Mouse (Mus musculus) adrenal gland, postnatal 10 days (tissue): ENCODE results near the gene Rps8. TPM values are rescaled to one million over a fixed set of nuclear protein-coding genes. Genes with fewer than 3 reads are reported as not detected.
A peak's percentile ranks its signal among the peaks of the same experiment; 100 is the strongest.
"Not testable (repeated sequence)": the region's sequence is repeated elsewhere in the genome, so short reads cannot be mapped to it uniquely, and the experiment has no call there.

ENCODE experiments used
- DNase-seq: peaks from one replicate; pipeline ENCODE4 v3.0.0; 2021; ENCODE audit warnings: mixed read lengths
- long read RNA-seq, 2 experiments: library from polyadenylated mRNA; stranded (forward); transcript quantifications; one replicate each; pipeline ENCODE4 v2.0.0; 2021
- total RNA-seq, 2 experiments: library from RNA; stranded (reverse); gene quantifications; 2 replicates each; pipeline ENCODE4 v1.2.3; 2021

Gene Rps8
- 1,000 to 10,000 TPM; 1,173 to 1,206 TPM for total RNA-seq
- long read RNA-seq, experiment 1, transcript Rps8-201 (6 exons, 860 nt): major isoform, 332 of 409 reads
- long read RNA-seq, experiment 1, transcript Rps8-203 (2 exons, 353 nt): minor isoform, 11 of 409 reads
- long read RNA-seq, experiment 1, partial matches to known transcripts: 60 of 409 reads
- long read RNA-seq, experiment 1, other reads (novel, unspliced or antisense): 6 of 409 reads
- long read RNA-seq, experiment 2, transcript Rps8-203 (2 exons, 353 nt): minor isoform, 5 of 214 reads
- long read RNA-seq, experiment 2, transcript Rps8-201 (6 exons, 860 nt): major isoform, 193 of 214 reads
- long read RNA-seq, experiment 2, partial matches to known transcripts: 13 of 214 reads
- long read RNA-seq, experiment 2, other reads (novel, unspliced or antisense): 3 of 214 reads

DNA sequence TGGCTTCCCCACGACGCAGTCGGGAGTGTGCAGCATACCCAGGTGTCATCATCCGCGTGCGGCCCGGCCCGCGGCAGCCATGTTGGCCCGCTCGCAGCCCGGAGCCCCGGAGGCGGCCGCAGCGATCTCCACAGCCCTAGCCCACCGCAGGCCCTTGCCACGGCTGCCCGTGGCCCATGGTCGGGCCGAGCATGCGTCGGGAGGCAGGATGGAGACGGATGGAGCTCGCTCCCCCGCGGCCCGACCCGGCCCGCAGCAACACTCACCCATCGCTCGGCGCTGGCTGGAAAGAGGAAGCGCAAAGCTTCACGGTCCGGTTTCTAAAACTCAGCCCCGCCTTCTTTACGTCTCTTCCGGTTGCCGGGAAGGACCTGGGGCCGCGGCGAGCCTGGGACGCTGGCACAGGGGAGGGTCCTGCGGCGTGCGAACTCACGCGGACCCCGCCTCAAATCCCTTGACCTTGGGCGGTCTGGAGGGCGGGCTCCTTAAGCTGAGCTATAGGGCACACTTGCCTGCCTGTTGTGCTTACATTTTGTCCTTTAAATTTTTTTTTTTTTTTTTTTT, at the start of gene Rps8:
Rps8 (minus strand) TSS at position 452 of the 564 bp plus-strand sequence.
- DNase-seq: peak; percentile 91

DNA sequence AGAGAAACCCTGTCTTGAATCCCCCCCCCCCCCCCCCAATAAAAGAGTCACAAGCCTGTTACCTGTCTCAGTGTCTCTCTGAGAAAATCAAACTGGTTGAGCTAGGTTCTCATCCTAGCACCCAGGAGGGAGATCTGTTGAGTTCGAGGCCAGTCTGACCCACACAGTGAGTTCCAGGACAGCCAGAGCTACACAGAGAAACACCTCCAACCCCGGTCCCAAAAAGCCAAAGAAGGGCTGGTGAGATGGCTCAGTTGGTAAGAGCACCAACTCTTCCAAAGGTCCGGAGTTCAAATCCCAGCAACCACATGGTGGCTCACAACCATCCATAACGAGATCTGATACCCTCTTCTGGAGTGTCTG, 46.9 kb upstream of the Rps8 start:
- no peak for DNase-seq

DNA sequence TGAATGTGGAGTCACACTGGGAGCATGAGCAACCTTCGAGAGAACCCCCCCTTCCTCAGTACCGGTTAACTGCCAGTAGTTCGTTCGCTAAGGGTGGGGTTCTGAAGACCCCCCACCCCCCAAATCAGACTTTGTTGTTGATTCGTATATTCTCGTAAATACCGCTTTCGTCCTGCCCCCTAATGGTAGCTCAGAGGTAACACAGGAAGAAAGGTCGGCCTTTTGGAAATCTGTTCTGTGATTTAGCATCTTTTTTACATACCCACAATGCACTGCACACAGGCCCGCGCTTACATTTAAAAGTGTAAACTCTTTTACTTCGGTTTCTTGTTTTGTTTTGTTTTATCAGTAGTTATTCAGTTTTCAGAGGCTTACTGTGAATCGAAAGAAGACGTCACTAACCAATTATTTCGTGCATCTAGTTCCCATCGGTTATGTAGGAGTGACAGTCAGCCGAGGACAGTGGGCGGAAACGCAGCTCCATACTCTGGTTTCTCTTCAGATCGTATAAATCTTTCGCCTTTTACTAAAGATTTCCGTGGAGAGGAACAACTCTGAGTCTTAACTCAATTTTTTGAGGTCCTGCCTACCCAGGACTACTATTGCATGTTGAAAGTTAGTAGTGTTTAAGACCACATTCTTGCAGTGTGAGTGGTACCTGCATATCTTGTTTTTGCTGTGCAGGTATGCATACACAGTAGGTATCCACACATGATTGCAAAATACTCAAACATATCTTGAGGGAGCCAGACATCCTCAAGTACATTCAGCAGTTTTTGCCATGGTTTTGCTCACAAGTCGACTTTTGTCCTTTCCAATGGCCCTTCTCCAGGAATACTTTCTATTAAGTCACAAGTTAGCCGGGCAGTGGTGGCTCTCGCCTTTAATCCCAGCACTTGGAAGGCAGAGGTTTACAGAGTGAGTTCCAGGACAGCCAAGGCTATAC, 46.3 kb upstream of the Rps8 start:
- DNase-seq: peak; percentile 65

DNA sequence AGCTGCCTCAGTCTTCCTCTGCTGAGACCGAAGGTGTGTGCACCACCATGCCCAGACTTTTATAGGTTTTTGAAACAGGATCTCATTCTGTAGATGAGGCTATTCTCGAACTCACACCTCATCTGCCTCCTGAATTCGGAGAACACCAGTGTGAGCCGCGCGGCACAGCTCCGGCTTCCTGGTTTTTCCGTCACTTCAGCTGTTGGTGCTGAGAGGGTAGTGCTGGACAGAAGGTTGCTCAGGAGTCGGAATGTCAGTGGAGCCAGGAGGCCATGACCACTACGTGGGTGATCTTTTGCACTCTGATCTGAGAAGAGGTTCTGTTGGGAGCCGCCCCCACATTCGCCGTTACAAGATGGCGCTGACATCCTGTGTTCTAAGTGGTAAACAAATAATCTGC, 35.8 kb upstream of the Rps8 start:
- DNase-seq: no peak

DNA sequence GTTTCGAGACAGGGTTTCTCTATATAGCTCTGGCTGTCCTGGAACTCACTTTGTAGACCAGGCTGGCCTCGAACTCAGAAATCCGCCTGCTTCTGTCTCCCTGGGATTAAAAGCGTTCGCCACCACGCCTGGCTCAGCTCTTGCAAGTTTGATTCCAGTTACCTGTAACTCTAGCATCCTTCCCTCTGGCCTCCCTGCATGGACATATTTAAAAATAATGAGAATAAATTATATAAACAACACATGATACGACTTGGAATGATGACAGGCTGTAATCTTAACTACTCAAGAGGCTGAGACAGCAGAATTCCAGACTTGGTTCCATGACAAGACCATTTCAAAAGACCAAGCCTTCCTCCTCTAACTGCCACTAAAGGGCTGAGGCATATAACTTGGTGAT, 34.6 kb upstream of the Rps8 start:
- no peak for DNase-seq

DNA sequence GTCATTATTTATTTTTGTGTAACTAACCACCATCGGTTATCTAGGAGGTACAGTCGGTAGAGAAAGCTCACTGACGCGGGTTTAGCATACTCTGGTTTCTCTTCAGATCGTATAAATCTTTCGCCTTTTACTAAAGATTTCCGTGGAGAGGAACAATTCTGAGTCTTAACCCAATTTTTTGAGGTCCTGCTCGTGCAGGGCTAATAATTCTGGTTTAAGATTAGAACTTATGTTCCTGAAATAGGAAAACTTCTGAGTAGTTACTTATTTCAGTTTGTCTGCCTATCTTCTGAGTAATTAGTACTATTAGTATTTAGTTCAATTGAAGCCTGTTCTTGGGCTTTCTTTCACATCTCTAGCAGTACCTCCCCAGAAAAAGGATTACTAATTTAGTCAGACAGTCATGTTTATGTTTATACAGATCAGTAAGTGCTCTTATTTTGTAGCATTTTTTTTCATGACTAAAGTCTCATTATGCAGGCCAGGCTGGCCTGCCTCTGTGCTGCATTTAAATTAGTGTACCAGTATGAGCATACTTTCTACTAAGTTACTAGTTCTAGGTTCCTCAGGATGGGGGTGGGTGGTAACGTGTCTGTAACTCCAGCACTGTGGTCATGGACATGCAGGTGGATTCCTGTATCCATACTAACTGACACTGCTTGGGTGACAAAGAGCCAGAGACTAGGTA, 34.0 kb upstream of the Rps8 start:
- peak; percentile 38 for DNase-seq

DNA sequence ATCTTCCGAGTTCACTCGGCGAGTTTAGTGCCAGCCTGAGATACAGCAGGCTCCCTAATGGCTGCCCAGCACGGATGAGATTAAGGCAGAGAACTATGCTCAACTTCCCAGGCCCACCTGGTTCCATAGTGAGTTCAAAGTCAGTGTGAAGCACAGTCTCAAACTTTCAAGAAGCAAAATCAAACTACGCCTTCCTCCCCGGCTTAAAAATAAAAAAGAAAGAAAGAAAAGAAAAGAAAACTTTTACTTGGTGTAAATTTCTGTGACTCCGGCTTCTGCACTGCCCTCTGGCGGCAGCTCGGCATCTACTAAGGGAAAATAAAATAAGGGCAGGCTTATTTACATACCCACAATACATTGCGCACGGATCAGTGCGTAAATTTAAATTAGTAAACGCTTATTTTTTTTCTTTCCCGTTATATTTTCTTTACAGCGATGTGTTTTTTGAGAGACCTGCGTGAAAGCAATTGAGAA, 33.4 kb upstream of the Rps8 start:
- DNase-seq: peak; percentile 87

DNA sequence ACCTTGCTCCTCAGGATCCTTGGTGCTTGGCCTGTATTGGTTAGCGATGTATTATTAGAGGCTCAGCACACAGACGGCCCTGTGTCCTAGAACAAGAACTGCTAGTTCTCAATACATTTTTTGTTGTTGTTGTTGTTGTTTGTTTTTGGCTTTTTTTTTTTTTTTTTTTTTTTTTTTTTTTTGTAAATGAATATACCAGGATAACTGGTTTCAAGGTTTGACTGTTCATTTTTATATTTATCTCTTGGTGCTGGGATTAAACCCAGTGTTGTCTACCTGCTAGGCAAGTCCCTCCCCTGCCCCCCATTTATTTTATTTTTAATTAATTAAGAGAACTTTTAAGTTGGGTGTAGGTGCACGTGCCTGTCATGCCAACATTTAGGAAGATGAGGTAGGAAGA, 32.9 kb upstream of the Rps8 start:
- DNase-seq: no peak

DNA sequence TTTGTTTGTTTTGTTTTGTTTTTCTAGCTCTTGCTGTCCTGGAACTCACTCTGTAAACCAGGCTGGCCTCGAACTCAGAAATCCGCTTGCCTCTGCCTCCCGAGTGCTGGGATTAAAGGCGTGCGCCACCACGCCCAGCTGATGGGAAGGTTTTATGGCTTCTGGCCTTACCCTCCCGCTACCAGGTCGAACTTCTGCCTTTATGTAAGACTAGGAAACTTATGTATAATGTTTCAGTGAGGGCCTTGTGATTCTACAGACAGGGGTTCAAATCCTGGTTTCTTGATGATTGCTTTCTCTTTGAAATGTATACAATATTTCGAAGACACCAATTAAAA, 26.7 kb upstream of the Rps8 start:
- DNase-seq: not testable (repeated sequence)

DNA sequence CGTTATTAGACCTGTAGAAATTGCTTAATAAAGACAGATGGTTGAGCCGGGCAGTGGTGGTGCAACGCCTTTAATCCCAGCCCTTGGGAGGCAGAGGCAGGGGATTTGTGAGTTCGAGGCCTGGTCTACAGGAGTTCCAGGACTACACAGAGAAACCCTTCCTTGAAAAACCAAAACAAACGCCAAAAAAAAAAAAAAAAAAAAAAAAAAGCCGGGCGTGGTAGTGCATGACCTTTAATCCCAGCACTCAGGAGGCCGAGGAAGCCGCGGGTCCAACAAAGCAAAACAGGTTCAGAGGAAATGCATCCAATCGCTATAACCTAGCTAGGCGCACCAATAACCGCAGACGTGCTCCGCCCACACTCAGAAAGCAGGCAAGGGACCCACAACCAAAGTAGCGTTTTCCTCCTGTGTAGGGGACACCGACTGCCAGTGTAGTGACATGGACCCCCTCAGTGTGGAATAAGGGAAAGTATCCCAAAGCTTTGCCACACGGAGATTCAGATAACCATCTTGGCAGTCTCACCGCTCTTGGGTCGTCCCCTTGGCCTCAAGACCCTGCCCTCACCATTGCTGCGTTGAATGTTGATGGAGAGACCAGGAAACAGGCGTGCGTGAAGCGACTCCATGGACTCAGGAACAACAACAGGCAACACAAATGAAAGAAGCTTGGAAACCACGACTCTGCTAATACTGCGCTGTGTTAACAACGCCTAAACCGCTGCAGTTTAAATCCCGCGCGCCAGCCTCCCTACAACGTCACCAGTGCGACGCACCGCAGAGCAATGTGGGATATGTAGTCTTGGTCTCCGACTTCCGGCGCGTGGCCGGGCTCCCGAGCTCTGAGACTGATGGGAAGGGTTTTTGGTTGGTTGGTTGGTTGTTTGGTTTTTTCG, 26.1 kb upstream of the Rps8 start, which contains the start of gene Kif2c:
Kif2c (minus strand) TSS at position 777 of the 896 bp plus-strand sequence.
- DNase-seq: peak; percentile 95

DNA sequence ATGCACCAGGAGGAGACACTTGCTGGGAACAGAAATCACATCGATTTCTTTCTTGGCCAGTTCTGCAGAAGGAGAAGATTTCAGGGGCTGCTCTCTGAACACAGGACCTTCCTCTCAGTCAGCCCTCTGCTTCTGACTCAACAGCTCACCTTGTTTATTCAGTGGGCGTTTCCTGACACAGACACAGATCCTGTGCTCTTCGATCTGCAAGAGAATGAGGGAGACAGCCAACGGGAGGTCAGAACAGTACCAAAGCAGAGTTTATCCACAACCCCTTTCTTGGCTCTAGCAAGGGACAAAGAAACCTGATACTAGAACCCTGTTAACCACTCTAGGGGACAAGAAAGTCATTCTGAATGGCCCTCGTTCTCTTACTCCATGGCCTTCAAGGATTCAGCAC, 13.9 kb upstream of the Rps8 start:
- no peak for DNase-seq

DNA sequence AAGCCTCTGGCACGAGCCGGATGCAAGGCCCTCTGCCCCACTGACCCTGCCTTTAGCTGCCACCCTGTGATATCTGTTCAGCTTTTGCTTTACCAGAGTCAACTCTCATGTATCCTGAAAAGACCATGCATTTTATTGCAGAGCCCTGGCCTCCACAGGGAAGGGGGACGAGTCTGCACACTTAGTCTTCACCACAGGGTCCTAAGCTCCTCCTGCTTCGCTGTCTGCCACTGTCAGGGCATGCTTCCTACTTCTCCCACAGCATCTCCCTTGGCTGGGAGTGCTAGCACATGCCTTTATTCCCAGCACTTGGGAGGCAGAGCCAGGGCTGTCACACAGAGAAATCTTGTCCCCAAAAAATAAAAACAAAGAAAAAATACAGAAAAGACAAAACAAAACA, 5.1 kb upstream of the Rps8 start:
- no peak for DNase-seq

DNA sequence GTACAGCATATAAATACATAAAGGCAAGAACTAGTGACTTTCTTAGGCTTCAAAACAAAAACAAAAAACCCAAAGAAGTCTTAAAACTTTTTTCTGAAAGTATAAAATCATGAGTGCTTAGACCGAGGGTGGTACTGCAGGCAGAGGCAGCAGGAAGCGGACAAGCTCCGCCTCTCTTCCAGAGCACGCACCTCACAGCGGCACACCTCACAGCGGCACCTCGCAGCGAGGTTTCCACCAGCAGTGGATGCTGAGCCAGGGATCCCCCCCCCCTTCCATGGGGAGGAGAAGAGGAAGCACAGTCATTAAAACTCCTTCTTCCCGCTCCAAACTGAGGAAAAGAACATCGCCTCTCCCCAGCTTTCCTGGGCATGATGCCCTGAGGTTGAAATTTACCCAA, 3.6 kb upstream of the Rps8 start:
- DNase-seq: no peak

DNA sequence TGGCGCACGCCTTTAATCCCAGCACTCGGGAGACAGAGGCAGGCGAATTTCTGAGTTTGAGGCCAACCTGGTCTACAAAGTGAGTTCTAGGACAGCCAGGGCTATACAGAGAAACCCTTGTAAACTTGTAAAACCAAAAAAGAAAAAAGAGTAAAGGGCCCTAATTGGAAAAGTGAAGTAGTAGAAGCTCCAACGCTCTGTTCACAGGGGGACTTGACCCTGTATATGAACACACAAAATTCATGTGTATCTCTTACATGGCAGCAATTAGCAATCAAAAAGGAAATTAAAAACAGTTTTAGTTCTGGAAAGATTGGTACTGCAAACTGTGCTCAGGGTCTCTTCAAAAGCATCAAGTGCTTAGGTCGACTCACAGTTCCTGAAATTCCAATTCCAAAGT, 329 bp upstream of the Rps8 start:
- DNase-seq: no peak

DNA sequence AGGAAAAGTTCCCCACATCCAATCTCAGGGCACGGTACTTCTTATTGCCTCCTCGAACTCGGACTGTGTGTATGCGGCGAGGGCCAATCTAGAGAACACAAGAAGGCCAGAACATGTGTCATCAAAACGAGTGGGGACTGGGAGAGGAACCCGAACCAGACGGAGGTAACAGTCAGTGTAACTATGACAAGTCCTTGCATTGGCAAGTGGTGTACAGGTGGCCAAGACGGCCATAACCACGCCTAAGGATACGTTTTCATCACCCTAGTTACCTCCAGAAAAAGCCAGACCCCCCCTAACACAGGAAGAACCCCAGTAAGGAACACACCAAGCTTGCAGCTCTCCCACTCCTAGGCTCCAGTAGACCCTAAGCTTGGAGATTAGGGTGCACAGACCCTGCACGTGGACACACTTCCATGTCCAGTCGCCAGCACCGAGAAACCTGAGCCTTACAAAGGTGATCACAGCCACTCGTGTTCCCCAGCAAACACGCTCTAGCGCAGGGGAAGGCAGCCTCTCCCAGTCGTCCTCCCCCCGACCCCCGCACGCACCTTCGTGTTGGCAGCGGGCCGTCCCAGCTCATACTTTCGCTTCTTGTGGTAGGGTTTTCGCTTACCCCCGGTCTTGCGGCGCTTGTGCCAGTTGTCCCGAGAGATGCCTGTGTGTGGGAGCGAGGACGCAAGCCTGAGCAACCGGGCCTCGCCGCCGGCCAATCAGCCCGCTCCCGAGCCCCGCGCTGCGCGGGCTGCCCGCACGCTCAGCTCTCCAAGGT, 837 bp downstream of the Rps8 start:
- DNase-seq: peak; percentile 40

DNA sequence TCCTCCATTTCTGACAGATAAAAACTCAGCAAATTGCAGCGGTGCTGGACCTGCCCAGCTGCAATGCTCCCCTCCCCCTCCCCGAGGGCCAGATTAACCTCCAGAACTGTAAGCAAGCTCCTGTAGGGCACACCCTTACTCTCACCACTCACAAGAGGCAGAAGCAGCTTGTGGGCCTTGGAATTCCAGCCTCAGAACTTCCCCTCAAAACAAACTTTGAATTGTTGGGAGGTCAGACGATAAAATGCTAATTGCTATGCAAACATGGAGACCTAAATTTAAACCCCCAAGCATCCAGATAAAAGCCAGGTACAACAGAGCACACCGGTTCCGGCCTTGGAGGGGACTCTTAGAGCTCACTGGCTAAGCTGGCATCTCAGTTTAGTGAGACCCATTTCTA, 3.3 kb downstream of the Rps8 start:
- DNase-seq: no peak

DNA sequence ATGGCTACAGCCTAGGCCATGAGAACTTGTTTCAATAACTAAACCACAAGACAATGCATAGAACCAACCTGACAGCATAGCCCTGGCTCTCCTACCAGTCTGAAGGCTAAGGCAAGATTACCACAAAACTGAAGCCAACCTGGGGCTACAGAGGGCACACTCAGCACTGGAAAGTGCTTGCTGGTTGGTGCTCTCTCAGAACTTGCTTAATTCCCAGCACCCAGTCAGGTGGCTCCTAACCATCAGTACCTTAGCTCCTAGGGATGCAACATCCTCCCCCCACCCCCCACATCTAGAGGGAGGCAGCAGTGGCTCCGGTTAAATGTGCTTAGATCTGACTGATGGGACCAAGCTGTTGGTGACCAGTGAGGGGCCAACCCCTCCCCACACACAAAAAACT, 4.6 kb downstream of the Rps8 start:
- no peak for DNase-seq

DNA sequence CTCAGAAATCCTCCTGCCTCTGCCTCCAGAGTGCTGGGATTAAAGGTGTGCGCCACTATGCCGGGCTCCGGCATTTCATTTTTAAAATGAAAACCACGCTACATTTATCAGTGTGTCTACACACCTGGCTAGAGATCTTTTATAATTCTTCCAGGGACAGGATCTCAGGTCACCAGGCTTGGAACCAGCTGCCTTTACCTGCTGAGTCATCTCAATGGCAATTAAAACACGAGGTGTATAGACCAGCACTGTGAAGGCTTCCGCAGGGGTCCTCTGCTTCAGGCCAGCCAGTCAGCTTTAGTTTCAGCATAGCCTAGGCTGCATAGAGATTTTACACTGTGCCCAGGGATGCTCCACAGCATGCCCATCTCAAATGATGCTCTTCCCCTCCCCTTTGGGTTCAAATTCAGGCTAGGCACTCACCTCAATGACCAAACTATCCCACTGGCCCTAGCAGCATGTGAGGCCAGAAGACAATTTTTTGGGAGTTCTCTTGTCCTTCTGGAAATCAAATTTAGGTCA, 5.8 kb downstream of the Rps8 start:
- DNase-seq: no peak

DNA sequence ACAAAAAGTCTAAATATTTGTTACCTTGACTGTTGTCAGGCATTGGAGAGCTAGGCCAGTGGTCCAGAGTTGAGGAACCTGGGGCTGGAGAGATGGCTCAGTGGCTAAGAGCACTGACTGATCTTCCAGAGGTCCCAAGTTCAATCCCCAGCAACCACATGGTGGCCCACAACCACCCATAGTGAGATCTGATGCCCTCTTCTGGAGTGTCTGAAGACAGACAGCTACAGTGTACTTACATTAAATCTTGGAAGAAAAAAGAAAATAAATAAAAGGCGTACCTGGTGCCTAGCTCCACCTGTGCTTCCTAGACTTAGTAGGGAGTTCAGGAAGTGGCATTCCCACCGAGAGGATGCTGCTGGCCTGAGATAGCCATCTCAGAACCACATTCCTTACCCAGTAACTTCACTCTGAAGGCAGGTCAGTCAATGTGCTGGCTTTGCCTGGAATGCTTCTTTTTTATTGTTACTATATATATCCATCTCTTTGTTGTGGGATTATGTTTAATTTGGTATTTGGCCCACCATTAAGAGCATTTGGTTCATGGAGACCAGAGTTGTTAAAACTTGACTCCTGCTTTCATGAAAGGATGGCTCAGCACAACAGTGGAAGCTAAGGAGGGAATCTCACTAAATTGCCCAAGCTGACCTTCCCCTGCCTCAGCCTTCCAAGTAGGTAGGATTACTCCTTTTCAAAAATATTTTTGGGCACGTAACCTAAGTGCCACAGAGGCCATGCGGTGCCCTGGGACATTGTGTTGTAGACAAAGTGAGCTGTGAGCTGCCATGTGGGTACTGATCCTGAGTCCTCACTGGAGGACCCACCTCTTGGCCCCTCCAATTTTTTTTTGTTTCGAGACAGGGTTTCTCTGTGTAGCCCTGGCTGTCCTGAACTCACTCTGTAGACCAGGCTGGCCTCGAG, 6.5 kb downstream of the Rps8 start:
- no peak for DNase-seq
